Mouse (Mus musculus) bone marrow, adult 2 months (tissue): ENCODE measurements around the gene 2310079G19Rik. TPM values are rescaled to one million over a fixed set of nuclear protein-coding genes. Genes with fewer than 3 reads are reported as not detected.

Experiments used
- H3K27ac ChIP-seq: fragments of 200-500 bp; 2 replicates; pipeline ENCODE4 v1.5.1; 2012; ENCODE audit warnings: low read depth, mild to moderate bottlenecking, control low read depth, inconsistent platforms, low read length; ENCODE audit not compliant: control insufficient read depth, poor library complexity, insufficient read depth
- H3K4me1 ChIP-seq: fragments of 200-500 bp; 2 replicates; pipeline ENCODE4 v1.6.1; 2011; ENCODE audit warnings: low read length; ENCODE audit not compliant: control insufficient read depth, insufficient read depth
- H3K4me3 ChIP-seq: fragments of 200-500 bp; replicated peaks from 2 replicates; pipeline ENCODE3; 2011; ENCODE audit warnings: mild to moderate bottlenecking, low read depth, low read length, control low read depth; ENCODE audit not compliant: control insufficient read depth
- CTCF ChIP-seq: fragments of 200-500 bp; IDR thresholded peaks from 2 replicates; pipeline ENCODE4 v1.5.1; 2011; ENCODE audit warnings: low read length, control low read depth; ENCODE audit not compliant: control insufficient read depth, insufficient read depth
- POLR2A ChIP-seq: fragments of 200-500 bp; IDR thresholded peaks from 2 replicates; pipeline ENCODE4 v1.6.1; 2011; ENCODE audit warnings: low read depth, mild to moderate bottlenecking, control low read depth, low read length, borderline replicate concordance; ENCODE audit not compliant: control insufficient read depth
- WGBS: fragments of 180-500 bp; shearing (Covaris S2); methylation state at CpG from one replicate; pipeline ENCODE4 v1.1.7; 2018; 5-methylcytosine and 5-hydroxymethylcytosine counted together
- polyA plus RNA-seq: library from polyadenylated mRNA; stranded (reverse); fragments of >200 nt; gene quantifications from 2 replicates; pipeline ENCODE4 v1.2.4, GENCODE M21; 2011; ENCODE audit warnings: low replicate concordance; ENCODE audit not compliant: missing spikeins, insufficient read depth, insufficient read length

Gene 2310079G19Rik
- polyA plus RNA-seq, result not detected in 2 replicates

DNA sequence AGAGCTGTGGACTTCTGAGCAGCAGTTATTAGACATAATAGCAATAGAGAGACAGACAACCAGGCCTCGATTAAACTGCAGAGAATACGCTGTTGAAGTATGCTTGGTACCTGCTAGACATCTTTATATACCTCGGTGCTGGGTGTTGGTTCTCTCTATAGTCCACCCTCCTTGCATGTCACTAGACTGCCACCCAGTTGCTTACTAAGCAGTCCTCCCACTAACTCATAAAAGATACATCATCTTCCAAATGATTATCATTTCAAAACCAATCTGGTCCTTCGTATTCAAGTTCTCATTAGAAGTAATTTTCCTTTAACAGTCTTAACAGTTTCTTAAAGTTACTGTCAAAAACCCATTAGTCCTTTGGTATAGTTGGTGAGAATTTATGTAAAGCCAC lies at the start of gene 2310079G19Rik:
2310079G19Rik (minus strand) TSS at position 101 of the 400 bp plus-strand sequence.
- no peak for TF ChIP-seq POLR2A
- TF ChIP-seq CTCF, result no peak
- Histone ChIP-seq H3K4me3 (no peak within 1 kb of the TSS), H3K27ac (no peak within 1 kb of the TSS), H3K4me1 (no peaks in the 10 kb centered on the region)
- WGBS, result 83% methylated on average over 4 of the region's 4 CpGs

- WGBS, result 80% methylated on average over 4 of the region's 4 CpGs
- TF ChIP-seq CTCF, result no peak
- no peak for TF ChIP-seq POLR2A
- no peak within 1 kb of the TSS for H3K27ac ChIP-seq
- H3K4me1 ChIP-seq, result no peaks in the 10 kb centered on the region
- H3K4me3 ChIP-seq, result no peak within 1 kb of the TSS
Measured at GRCm38 (mm10) chr16:88671571-88671970, 44.1 kb upstream of the 2310079G19Rik start, which contains the start of gene Krtap27-1. Gene Krtap27-1 (minus strand): TSS chr16:88671671.

DNA sequence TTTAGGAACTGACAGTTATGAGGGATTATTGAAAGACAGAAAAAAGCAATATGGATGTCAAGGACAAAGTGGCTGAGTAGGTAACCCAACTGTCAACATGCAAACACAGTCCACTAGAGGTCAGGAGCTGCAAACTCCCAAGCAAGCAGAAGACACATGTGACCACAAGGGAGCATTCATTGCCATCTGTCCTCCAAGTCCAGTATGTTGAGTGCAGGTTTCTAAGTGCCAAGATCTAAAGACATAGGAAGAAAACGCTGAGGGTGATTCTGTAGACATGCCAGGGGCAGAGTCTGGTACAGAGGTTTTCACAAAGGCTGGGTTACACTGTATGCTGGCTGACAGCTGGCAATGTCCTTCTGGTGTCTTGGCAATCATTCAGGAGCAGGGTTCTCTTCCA lies 30.0 kb upstream of the 2310079G19Rik start:
- Histone ChIP-seq H3K27ac (no peak overlapping the region), H3K4me1 (no peaks in the 10 kb centered on the region), H3K4me3 (no peak overlapping the region)
- TF ChIP-seq CTCF (peak; percentile 17; the same call in 1 of the 2 replicates), POLR2A (no peak)
- WGBS, result 38% methylated on average over 1 of the region's 1 CpGs

GRCm38 (mm10) chr16:88651952-88652351 lies 24.5 kb upstream of the 2310079G19Rik start:
- no peak for TF ChIP-seq CTCF
- TF ChIP-seq POLR2A, result no peak
- H3K27ac ChIP-seq, result no peak overlapping the region
- 49% methylated on average over 2 of the region's 2 CpGs for WGBS
- H3K4me3 ChIP-seq, result no peak overlapping the region
- no peaks in the 10 kb centered on the region for H3K4me1 ChIP-seq

DNA sequence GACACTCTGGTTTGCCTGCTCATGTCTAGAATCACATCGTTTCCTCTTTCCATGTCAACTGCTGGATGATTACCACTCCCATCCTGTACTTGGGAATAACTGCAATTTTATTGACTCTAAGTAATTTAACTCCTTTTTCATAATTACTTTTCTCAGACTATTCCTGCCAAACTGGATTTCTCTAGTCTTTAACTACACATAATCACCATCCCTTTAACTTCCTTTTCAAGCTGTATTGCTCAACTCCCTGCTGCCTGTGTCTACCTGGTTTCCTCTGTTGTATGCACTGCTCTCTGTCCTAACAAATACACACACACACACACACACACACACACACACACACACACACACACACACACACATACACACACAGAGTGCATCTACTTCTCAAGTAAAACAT lies 23.6 kb upstream of the 2310079G19Rik start:
- 86% methylated on average over 1 of the region's 1 CpGs for WGBS
- Histone ChIP-seq H3K27ac (no peak overlapping the region), H3K4me1 (no peaks in the 10 kb centered on the region), H3K4me3 (no peak overlapping the region)
- TF ChIP-seq CTCF (no peak), POLR2A (no peak)

GRCm38 (mm10) chr16:88647358-88647846 lies 19.9 kb upstream of the 2310079G19Rik start, which contains the start of gene Krtap26-1:
Gene Krtap26-1 (minus strand): TSS chr16:88647796.
- H3K4me3 ChIP-seq, result no peak within 1 kb of the TSS
- 79% methylated on average over 10 of the region's 10 CpGs for WGBS
- no peak for TF ChIP-seq POLR2A
- no peak for TF ChIP-seq CTCF
- H3K4me1 ChIP-seq, result no peaks in the 10 kb centered on the region
- H3K27ac ChIP-seq, result no peak within 1 kb of the TSS

GRCm38 (mm10) chr16:88646366-88647111 lies 19.1 kb upstream of the 2310079G19Rik start:
- Histone ChIP-seq H3K27ac (no peak overlapping the region), H3K4me1 (no peaks in the 10 kb centered on the region), H3K4me3 (no peak overlapping the region)
- TF ChIP-seq CTCF, result no peak
- TF ChIP-seq POLR2A, result no peak
- 78% methylated on average over 8 of the region's 8 CpGs for WGBS

GRCm38 (mm10) chr16:88640053-88640452 lies 12.6 kb upstream of the 2310079G19Rik start:
- Histone ChIP-seq H3K4me1 (no peaks in the 10 kb centered on the region), H3K4me3 (no peak overlapping the region), H3K27ac (no peak overlapping the region)
- 80% methylated on average over 3 of the region's 3 CpGs for WGBS
- TF ChIP-seq POLR2A, result no peak
- no peak for TF ChIP-seq CTCF
